Mouse (Mus musculus): ENCODE results near the gene Sp9.

Gene Sp9

GRCm38 (mm10) chr2:73314311-73314710, 42.6 kb downstream of the Sp9 start:
- no peak for DNase-seq

- DNase-seq: no peak
Observed at GRCm38 (mm10) chr2:73317426-73317825, 45.7 kb downstream of the Sp9 start.

GRCm38 (mm10) chr2:73319218-73319617, 47.5 kb downstream of the Sp9 start:
- DNase-seq: no peak

- DNase-seq: no peak
Observed at GRCm38 (mm10) chr2:73322991-73323390, 51.3 kb downstream of the Sp9 start.

GRCm38 (mm10) chr2:73325871-73326270, 54.1 kb downstream of the Sp9 start:
- no peak for DNase-seq
